Mouse (Mus musculus) intestine, embryonic 16.5 days (tissue): ENCODE results near the gene Flt1. TPM values are rescaled to one million over a fixed set of nuclear protein-coding genes. Genes with fewer than 3 reads are reported as not detected.

Source experiments
- ATAC-seq: fragments of 200-750 bp; cut with Nextera tagmentation; 2 replicates; pipeline ENCODE4 v1.8.0; 2017; ENCODE audit warnings: moderate TSS enrichment, moderate library complexity
- H3K27ac ChIP-seq: fragments of 300-500 bp; sonication (generic); 2 replicates; pipeline ENCODE4 v1.5.1; 2014; ENCODE audit warnings: mild to moderate bottlenecking, low read length
- H3K27me3 ChIP-seq: fragments of 300-500 bp; sonication (generic); replicated peaks from 2 replicates; pipeline ENCODE4 v1.6.1; 2014; ENCODE audit warnings: low read length, control low read depth, mixed read lengths; ENCODE audit not compliant: control insufficient read depth, insufficient read depth
- H3K36me3 ChIP-seq: fragments of 300-500 bp; sonication (generic); 2 replicates; pipeline ENCODE4 v1.6.1; 2014; ENCODE audit warnings: low read length, control low read depth; ENCODE audit not compliant: control insufficient read depth, insufficient read depth
- H3K4me1 ChIP-seq: fragments of 300-500 bp; sonication (generic); 2 replicates; pipeline ENCODE4 v1.6.1; 2014; ENCODE audit warnings: low read length, control low read depth, mixed read lengths; ENCODE audit not compliant: control insufficient read depth, insufficient read depth
- H3K4me2 ChIP-seq: fragments of 300-500 bp; sonication (generic); 2 replicates; pipeline ENCODE4 v1.6.1; 2014; ENCODE audit warnings: low read depth, low read length, control low read depth
- H3K4me3 ChIP-seq: fragments of 300-500 bp; sonication (generic); 2 replicates; pipeline ENCODE4 v1.5.1; 2014; ENCODE audit warnings: mild to moderate bottlenecking, low read length
- H3K9ac ChIP-seq: fragments of 300-500 bp; sonication (generic); 2 replicates; pipeline ENCODE4 v1.6.1; 2014; ENCODE audit warnings: low read depth, low read length
- H3K9me3 ChIP-seq: fragments of 300-500 bp; sonication (generic); 2 replicates; pipeline ENCODE4 v1.6.1; 2016; ENCODE audit warnings: low read length, control low read depth; ENCODE audit not compliant: control insufficient read depth
- WGBS: fragments of 180-500 bp; shearing (Covaris S2); extraction: QIAGEN DNeasy Blood & Tissue Kit; methylation state at CpG from one replicate; pipeline ENCODE4 v1.1.7; 2014; 5-methylcytosine and 5-hydroxymethylcytosine counted together
- polyA plus RNA-seq: library from polyadenylated mRNA; unstranded; fragments of >200 nt; fragmentation: Nextera tagmentation; extraction: Ambion mirVana; gene quantifications from 2 replicates; pipeline ENCODE4 v1.2.1, GENCODE M21; 2015

Gene Flt1
- polyA plus RNA-seq, 1 experiment from 2014 or later: 9.7 TPM

DNA sequence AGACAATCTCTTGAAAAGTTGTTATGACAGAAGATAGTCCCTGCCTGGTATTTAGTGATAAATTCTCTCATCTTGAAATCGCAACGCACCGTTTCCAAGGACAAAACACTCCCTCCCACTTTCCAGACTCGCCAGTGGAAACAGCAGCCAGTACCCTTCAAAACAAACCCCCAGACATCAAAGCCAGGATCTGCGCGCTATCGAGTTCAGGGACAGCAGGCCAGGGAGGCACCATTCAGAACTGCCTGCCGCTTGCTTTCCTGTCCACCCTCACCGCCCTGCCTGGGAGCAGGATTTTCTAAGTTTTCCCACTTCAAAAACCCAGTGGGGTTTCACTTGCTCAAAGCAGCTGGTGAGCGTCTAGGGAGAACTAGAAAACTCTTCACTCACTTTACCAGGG lies 44.6 kb downstream of the Flt1 start:
- H3K4me3 ChIP-seq: no peak overlapping the region
- H3K4me2 ChIP-seq: no peak overlapping the region
- H3K4me1 ChIP-seq: 0 out of 2 replicates have a peak, but pooled peaks cover 2% of the 10 kb centered on the region
- no peak overlapping the region for H3K9ac ChIP-seq
- no peaks in the 10 kb centered on the region for H3K9me3 ChIP-seq
- H3K27me3 ChIP-seq: peaks cover 3% of the 10 kb centered on the region; the same call in 1 of the 2 replicates
- ATAC-seq: no peak
- WGBS: 18% methylated on average over 10 of the region's 10 CpGs
- no peak overlapping the region for H3K27ac ChIP-seq
- H3K36me3 ChIP-seq: no peaks in the 10 kb centered on the region

DNA sequence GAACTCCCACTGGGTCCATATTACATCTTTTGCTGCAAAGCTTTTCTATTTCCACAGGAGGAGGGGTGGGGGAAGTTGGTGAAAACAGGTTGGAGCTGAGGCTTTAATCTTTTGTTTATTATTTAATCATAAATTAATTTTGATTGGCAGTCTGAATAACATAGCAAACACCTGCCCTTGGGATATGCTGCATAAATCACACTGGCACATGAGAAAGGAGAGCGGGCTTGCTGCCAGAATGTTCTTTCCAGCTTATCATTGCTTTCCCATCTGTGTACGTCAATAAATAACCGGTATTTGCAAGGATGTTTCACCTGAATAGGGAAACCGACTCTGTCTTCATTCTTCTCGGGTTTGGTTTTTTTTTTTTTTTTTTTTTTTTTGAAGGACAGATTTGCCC lies 45.1 kb downstream of the Flt1 start:
- 0 out of 2 replicates have a peak, but pooled peaks cover 2% of the 10 kb centered on the region for H3K4me1 ChIP-seq
- no peak overlapping the region for H3K4me3 ChIP-seq
- H3K27me3 ChIP-seq: peaks cover 3% of the 10 kb centered on the region; the same call in 1 of the 2 replicates
- no peaks in the 10 kb centered on the region for H3K36me3 ChIP-seq
- no peak overlapping the region for H3K27ac ChIP-seq
- no peak overlapping the region for H3K4me2 ChIP-seq
- WGBS: 39% methylated on average over 5 of the region's 5 CpGs
- H3K9ac ChIP-seq: no peak overlapping the region
- no peak for ATAC-seq
- no peaks in the 10 kb centered on the region for H3K9me3 ChIP-seq

DNA sequence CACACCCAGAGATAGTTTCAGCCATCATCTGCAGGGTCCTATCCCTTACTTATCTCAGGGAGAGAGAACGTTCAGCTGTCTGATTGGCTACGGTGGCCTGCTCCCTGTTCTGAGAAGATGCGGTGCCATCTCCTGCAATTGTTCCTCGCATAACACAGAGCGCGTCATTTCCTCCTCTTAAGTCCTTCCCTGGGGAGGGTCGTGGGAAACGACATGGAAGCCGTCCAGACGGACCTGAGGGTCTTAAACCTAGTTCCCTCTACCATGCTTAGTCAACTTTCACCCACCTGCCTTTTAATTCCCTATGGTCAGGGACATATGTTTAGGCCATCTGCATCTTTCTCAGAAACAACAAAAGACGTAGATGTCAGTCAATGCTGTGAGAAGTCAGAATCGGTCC lies 46.5 kb downstream of the Flt1 start:
- Histone ChIP-seq H3K36me3 (no peaks in the 10 kb centered on the region), H3K4me2 (no peak overlapping the region), H3K4me3 (no peak overlapping the region), H3K27ac (no peak overlapping the region), H3K4me1 (0 out of 2 replicates have a peak, but pooled peaks cover 2% of the 10 kb centered on the region), H3K27me3 (peaks cover 3% of the 10 kb centered on the region; the same call in 1 of the 2 replicates), H3K9me3 (no peaks in the 10 kb centered on the region), H3K9ac (no peak overlapping the region)
- no peak for ATAC-seq
- 85% methylated on average over 12 of the region's 12 CpGs for WGBS

- Histone ChIP-seq H3K4me2 (no peak overlapping the region), H3K27ac (no peak overlapping the region), H3K4me1 (no peaks in the 10 kb centered on the region), H3K4me3 (no peak overlapping the region), H3K9me3 (no peaks in the 10 kb centered on the region), H3K36me3 (no peaks in the 10 kb centered on the region), H3K9ac (no peak overlapping the region), H3K27me3 (no peaks in the 10 kb centered on the region)
- no peak for ATAC-seq
- 80% methylated on average over 5 of the region's 5 CpGs for WGBS
Observed at GRCm38 (mm10) chr5:147675791-147676190, 50.0 kb downstream of the Flt1 start.

DNA sequence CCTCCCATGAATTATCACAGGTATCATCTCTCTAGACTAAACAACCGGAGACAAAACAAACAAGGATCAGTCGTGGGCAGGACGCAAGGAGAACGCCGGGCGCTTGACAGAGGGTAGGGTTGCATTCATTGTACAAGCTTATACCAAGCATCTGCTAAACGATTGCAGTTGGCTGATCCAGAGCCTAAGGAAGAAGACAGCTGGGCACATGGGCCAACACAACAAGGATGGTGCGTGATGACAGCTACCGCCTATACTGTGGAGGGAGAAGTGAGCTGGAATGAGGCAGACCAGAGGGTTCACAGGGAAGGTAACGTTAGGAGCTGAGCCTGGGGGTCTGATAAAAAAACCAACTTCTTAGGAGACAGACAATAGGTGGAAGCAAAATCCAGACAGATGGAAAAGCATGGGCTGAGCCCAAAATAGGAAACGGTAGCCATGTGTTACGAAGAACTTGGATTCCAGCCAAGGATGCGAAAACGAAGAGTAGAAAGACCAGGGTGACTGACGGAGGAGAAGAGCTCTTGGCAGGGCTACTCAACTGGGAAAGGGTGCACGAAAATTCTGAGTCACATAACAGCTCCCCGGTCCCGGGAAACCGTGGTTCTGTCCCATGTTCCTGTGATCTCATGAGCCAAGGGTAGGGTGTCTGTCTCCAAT lies 53.9 kb downstream of the Flt1 start:
- Histone ChIP-seq H3K27ac (no peak overlapping the region), H3K4me2 (no peak overlapping the region), H3K9me3 (no peaks in the 10 kb centered on the region), H3K4me1 (no peaks in the 10 kb centered on the region), H3K36me3 (no peaks in the 10 kb centered on the region), H3K27me3 (no peaks in the 10 kb centered on the region), H3K4me3 (no peak overlapping the region), H3K9ac (no peak overlapping the region)
- WGBS: 70% methylated on average over 19 of the region's 19 CpGs
- no peak for ATAC-seq

- Histone ChIP-seq H3K4me3 (no peak overlapping the region), H3K4me2 (no peak overlapping the region), H3K4me1 (no peaks in the 10 kb centered on the region), H3K27me3 (no peaks in the 10 kb centered on the region), H3K36me3 (no peaks in the 10 kb centered on the region), H3K27ac (no peak overlapping the region), H3K9ac (no peak overlapping the region), H3K9me3 (no peaks in the 10 kb centered on the region)
- ATAC-seq: no peak
- WGBS: 87% methylated on average over 15 of the region's 15 CpGs
Observed at GRCm38 (mm10) chr5:147668637-147669344, 57.0 kb downstream of the Flt1 start.

GRCm38 (mm10) chr5:147665946-147666345 lies 59.9 kb downstream of the Flt1 start:
- no peak for ATAC-seq
- no peak overlapping the region for H3K27ac ChIP-seq
- no peak overlapping the region for H3K4me2 ChIP-seq
- no peak overlapping the region for H3K9ac ChIP-seq
- H3K27me3 ChIP-seq: no peaks in the 10 kb centered on the region
- 85% methylated on average over 13 of the region's 13 CpGs for WGBS
- no peak overlapping the region for H3K4me3 ChIP-seq
- no peaks in the 10 kb centered on the region for H3K4me1 ChIP-seq
- H3K36me3 ChIP-seq: no peaks in the 10 kb centered on the region
- H3K9me3 ChIP-seq: no peaks in the 10 kb centered on the region

- no peaks in the 10 kb centered on the region for H3K4me1 ChIP-seq
- H3K36me3 ChIP-seq: no peaks in the 10 kb centered on the region
- H3K9me3 ChIP-seq: no peaks in the 10 kb centered on the region
- H3K27ac ChIP-seq: no peak overlapping the region
- H3K4me2 ChIP-seq: no peak overlapping the region
- WGBS: 92% methylated on average over 9 of the region's 9 CpGs
- H3K27me3 ChIP-seq: no peaks in the 10 kb centered on the region
- ATAC-seq: no peak
- no peak overlapping the region for H3K4me3 ChIP-seq
- H3K9ac ChIP-seq: no peak overlapping the region
Observed at GRCm38 (mm10) chr5:147665381-147665780, 60.4 kb downstream of the Flt1 start.

DNA sequence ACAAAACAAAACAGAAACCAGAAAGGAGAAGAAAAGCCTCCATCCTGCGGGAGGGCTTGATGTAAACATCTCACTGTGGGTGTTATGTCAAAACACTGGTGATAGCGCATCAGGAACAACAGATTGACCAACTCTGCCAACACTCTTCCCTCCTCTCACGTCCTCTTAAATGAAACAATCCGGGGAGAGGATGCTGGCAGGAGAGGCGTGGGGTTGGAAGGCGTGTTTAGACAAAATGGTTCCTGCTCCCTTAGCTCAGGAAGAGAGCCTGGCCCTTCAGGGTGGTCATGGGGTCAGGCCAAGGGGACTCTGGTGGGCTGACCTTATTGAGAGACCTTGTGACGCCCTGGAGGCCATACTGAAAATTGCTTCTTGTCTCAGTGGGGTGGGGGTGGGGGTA lies 65.9 kb downstream of the Flt1 start:
- no peak overlapping the region for H3K4me2 ChIP-seq
- no peak overlapping the region for H3K9ac ChIP-seq
- ATAC-seq: no peak
- H3K27me3 ChIP-seq: no peaks in the 10 kb centered on the region
- no peaks in the 10 kb centered on the region for H3K9me3 ChIP-seq
- H3K4me1 ChIP-seq: no peaks in the 10 kb centered on the region
- no peak overlapping the region for H3K4me3 ChIP-seq
- WGBS: 65% methylated on average over 7 of the region's 7 CpGs
- H3K27ac ChIP-seq: no peak overlapping the region
- no peaks in the 10 kb centered on the region for H3K36me3 ChIP-seq
